Mouse (Mus musculus): ENCODE measurements at regions not wholly inside any gene's neighbourhood (a gene's known extent, or its start where the extent isn't known, plus 50 kb on each side); places are given as distances from the start of the nearest gene placed in this dataset.

DNA sequence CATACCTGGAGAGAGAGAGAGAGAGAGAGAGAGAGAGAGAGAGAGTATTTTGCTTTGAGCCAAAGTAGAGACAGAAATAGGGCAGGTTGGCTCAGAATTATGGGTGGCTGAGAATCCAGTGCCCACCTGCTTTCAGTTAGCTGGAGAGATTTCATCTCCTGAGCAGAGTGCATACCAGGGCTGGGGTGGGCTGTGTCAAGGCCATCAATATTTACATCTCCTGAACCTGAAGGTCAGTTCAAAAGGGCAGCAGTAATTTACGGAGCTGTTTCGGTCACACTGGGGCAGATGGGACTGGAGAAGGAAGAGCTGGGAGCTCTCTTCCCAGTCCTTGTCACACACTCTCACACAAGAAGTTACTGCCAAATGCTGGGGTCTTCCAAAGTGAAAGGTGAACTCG is 286.7 kb downstream of the Sox4 start:
- Histone ChIP-seq H3K9me3 (ENCODE audit: low read length) (no peaks in the 10 kb centered on the region), H3K4me2 (ENCODE audit: low read depth, low read length, poor library complexity, severe bottlenecking) (no peak overlapping the region), H3K9ac (replicated peaks; ENCODE audit: low read length, poor library complexity, severe bottlenecking) (no peak overlapping the region), H3K4me1 (ENCODE audit: insufficient read depth, low read length) (peaks cover 4% of the 10 kb centered on the region; the same call in 1 of the 2 replicates), H3K27ac (ENCODE audit: low read depth, low read length) (no peak overlapping the region), H3K36me3 (ENCODE audit: insufficient read depth, low read length) (no peaks in the 10 kb centered on the region), H3K27me3 (ENCODE audit: insufficient read depth, low read length) (no peaks in the 10 kb centered on the region), H3K4me3 (ENCODE audit: low read depth, low read length) (no peak overlapping the region)
- TF ChIP-seq CTCF (IDR thresholded peaks at IDR 0.05), result no peak
- no peak for ATAC-seq (ENCODE audit: low FRiP score)
- no peak for DNase-seq (ENCODE audit: low spot score)
- 86% methylated on average over 3 of the region's 3 CpGs for WGBS

DNA sequence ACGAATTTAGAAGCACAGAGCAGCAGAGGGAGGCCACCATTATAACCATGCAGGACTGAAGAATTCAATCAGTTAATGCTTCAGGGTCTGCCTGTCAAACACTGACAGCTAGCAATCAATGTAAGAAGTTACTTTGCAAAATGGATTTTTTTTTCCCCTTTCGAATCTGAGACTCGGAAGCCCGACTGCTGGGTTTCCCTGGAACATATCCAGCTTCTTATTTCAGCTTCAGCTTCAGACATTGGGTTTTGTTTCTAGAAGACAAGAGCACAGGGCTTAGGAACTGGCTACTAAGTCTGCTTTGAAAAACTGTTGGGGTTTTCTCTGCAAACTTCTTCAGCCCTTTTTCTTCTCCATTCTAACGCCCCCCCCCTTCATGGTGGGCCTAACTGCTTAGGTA is 288.4 kb downstream of the Sox4 start:
- DNase-seq (ENCODE audit: low spot score), result no peak

DNA sequence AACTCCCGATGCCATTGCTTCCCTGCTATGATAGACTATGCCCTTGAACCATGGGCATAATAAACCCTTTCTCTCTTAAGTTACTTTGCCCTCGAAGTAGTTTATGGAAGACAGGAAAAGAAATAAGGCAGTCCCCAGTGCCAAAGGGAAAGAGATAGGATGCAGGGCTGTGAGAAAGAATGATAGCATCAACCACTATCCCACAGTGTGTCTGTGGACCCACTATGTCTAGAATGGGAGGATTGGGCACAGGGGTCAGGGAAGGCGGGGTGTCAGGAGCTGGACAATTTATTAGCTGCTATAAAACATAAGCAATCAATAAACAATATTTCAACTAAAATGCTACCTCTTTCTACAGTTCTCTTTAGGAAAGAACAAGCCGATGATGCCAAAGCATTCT is 288.8 kb downstream of the Sox4 start:
- Histone ChIP-seq H3K36me3 (ENCODE audit: insufficient read depth, low read length) (no peaks in the 10 kb centered on the region), H3K4me3 (ENCODE audit: low read depth, low read length) (no peak overlapping the region), H3K4me1 (ENCODE audit: insufficient read depth, low read length) (peaks cover 4% of the 10 kb centered on the region; the same call in 1 of the 2 replicates), H3K9ac (replicated peaks; ENCODE audit: low read length, poor library complexity, severe bottlenecking) (no peak overlapping the region), H3K9me3 (ENCODE audit: low read length) (no peaks in the 10 kb centered on the region), H3K4me2 (ENCODE audit: low read depth, low read length, poor library complexity, severe bottlenecking) (no peak overlapping the region), H3K27me3 (ENCODE audit: insufficient read depth, low read length) (no peaks in the 10 kb centered on the region), H3K27ac (ENCODE audit: low read depth, low read length) (peak overlapping the region; percentile 12; the same call in 1 of the 2 replicates)
- 42% methylated on average over 4 of the region's 4 CpGs for WGBS
- no peak for DNase-seq (ENCODE audit: low spot score)
- TF ChIP-seq CTCF (IDR thresholded peaks at IDR 0.05), result no peak
- no peak for ATAC-seq (ENCODE audit: low FRiP score)

More for the DNA sequence above, 288.4 kb downstream of the Sox4 start:
- H3K9me3 ChIP-seq (ENCODE audit: low read length), result no peaks in the 10 kb centered on the region
- no peak overlapping the region for H3K9ac ChIP-seq (replicated peaks; ENCODE audit: low read length, poor library complexity, severe bottlenecking)
- H3K4me2 ChIP-seq (ENCODE audit: low read depth, low read length, poor library complexity, severe bottlenecking), result no peak overlapping the region
- ATAC-seq (ENCODE audit: low FRiP score), result no peak
- H3K36me3 ChIP-seq (ENCODE audit: insufficient read depth, low read length), result no peaks in the 10 kb centered on the region
- no peak for TF ChIP-seq CTCF (IDR thresholded peaks at IDR 0.05)
- no peak overlapping the region for H3K27ac ChIP-seq (ENCODE audit: low read depth, low read length)
- 35% methylated on average over 5 of the region's 5 CpGs for WGBS
- H3K27me3 ChIP-seq (ENCODE audit: insufficient read depth, low read length), result no peaks in the 10 kb centered on the region
- no peak overlapping the region for H3K4me3 ChIP-seq (ENCODE audit: low read depth, low read length)
- H3K4me1 ChIP-seq (ENCODE audit: insufficient read depth, low read length), result peaks cover 4% of the 10 kb centered on the region; the same call in 1 of the 2 replicates

DNA sequence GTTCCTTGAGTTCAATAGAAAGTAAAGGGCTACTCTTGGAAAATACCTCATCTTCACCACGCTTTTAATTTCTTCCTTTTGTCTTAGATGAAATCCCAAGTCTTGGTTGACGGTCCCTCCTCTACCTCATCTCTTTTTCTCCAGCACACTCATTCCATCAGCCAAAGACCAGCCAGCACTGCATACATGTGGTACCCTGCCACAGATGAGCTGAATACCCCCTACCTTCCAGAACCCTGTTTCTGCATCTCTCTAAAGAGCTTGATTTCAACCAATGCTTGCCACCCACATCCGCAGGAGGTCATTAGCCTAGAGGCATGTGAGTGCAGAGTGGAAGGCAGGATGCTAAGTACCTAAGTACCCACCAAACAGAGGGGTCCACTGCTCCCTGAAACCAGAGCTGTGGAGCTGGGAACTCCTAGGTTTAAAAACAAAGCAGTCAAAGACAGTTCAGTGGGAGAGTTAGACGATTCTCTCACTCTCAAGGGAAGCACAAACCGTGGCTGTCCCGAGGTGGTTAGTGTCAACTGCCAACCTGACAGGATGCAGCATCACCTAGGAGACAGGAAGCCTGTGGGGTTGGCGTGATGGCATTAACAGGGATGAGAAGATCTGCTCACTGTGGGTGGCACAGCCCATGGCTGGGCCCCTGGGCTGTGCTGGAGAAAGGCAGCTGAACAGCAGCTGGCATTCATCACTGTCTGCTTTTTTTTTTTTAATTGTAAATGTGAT is 289.4 kb downstream of the Sox4 start:
- no peaks in the 10 kb centered on the region for H3K27me3 ChIP-seq (ENCODE audit: insufficient read depth, low read length)
- WGBS, result 41% methylated on average over 7 of the region's 7 CpGs
- peaks cover 4% of the 10 kb centered on the region; the same call in 1 of the 2 replicates for H3K4me1 ChIP-seq (ENCODE audit: insufficient read depth, low read length)
- no peak for TF ChIP-seq CTCF (IDR thresholded peaks at IDR 0.05)
- H3K36me3 ChIP-seq (ENCODE audit: insufficient read depth, low read length), result no peaks in the 10 kb centered on the region
- peak; percentile 53; the same call in 1 of the 2 replicates for ATAC-seq (ENCODE audit: low FRiP score)
- H3K9ac ChIP-seq (replicated peaks; ENCODE audit: low read length, poor library complexity, severe bottlenecking), result no peak overlapping the region
- peak; percentile 61 for DNase-seq (ENCODE audit: low spot score)
- no peaks in the 10 kb centered on the region for H3K9me3 ChIP-seq (ENCODE audit: low read length)
- no peak overlapping the region for H3K4me3 ChIP-seq (ENCODE audit: low read depth, low read length)
- peak overlapping the region; percentile 12; the same call in 1 of the 2 replicates for H3K27ac ChIP-seq (ENCODE audit: low read depth, low read length)
- H3K4me2 ChIP-seq (ENCODE audit: low read depth, low read length, poor library complexity, severe bottlenecking), result no peak overlapping the region

DNA sequence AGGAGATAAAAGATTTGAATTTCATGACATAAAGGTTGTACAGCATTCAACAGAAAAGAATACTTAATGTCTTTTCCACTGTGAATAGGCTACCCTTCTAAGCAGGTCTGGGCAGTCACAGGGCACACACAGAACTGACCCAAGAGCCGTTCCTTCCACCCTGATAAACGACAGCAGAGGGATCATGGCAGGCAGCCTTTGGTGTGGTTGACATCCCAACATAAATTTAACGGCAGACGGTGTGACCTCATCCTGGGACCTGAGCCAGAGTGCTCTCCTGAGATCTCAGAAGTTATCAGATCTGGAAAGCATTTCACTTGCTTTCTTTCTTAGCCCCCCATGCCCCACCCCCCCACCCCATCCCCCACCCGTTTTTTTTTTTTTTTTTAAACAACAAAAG is 290.1 kb downstream of the Sox4 start:
- no peak for ATAC-seq (ENCODE audit: low FRiP score)
- H3K27ac ChIP-seq (ENCODE audit: low read depth, low read length), result no peak overlapping the region
- no peak for TF ChIP-seq CTCF (IDR thresholded peaks at IDR 0.05)

DNA sequence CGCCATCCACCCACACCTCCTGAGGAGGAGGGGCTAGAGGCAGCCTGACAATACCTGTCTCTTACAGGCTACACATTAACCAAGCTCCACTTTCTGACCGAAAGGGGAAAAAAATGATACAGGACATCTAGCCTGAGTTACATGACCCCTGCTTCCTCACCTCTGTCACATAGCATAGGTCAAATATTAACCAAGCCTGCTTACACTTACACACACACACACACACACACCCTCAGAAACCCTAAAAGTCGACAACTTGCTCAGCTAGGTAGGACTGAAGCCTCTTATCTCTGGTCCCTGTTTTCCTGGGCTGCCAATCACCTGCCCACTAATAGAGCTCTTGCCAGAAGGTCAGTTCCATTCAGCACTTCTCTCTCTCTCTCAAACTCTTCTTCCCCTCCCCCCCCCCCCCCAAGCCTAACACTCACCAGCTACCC is 291.2 kb downstream of the Sox4 start:
- no peaks in the 10 kb centered on the region for H3K9me3 ChIP-seq (ENCODE audit: low read length)
- H3K4me2 ChIP-seq (ENCODE audit: low read depth, low read length, poor library complexity, severe bottlenecking), result no peak overlapping the region
- H3K4me3 ChIP-seq (ENCODE audit: low read depth, low read length), result no peak overlapping the region
- no peaks in the 10 kb centered on the region for H3K36me3 ChIP-seq (ENCODE audit: insufficient read depth, low read length)
- no peak overlapping the region for H3K27ac ChIP-seq (ENCODE audit: low read depth, low read length)
- no peaks in the 10 kb centered on the region for H3K27me3 ChIP-seq (ENCODE audit: insufficient read depth, low read length)
- H3K9ac ChIP-seq (replicated peaks; ENCODE audit: low read length, poor library complexity, severe bottlenecking), result no peak overlapping the region
- WGBS, result 93% methylated on average over 3 of the region's 3 CpGs
- no peak for TF ChIP-seq CTCF (IDR thresholded peaks at IDR 0.05)
- ATAC-seq (ENCODE audit: low FRiP score) (no peak), DNase-seq (ENCODE audit: low spot score) (no peak)
- H3K4me1 ChIP-seq (ENCODE audit: insufficient read depth, low read length), result peaks cover 4% of the 10 kb centered on the region; the same call in 1 of the 2 replicates

More for the DNA sequence above, 290.1 kb downstream of the Sox4 start:
- Histone ChIP-seq H3K9me3 (ENCODE audit: low read length) (no peaks in the 10 kb centered on the region), H3K4me2 (ENCODE audit: low read depth, low read length, poor library complexity, severe bottlenecking) (no peak overlapping the region), H3K27me3 (ENCODE audit: insufficient read depth, low read length) (no peaks in the 10 kb centered on the region), H3K36me3 (ENCODE audit: insufficient read depth, low read length) (no peaks in the 10 kb centered on the region), H3K9ac (replicated peaks; ENCODE audit: low read length, poor library complexity, severe bottlenecking) (no peak overlapping the region), H3K4me1 (ENCODE audit: insufficient read depth, low read length) (peaks cover 4% of the 10 kb centered on the region; the same call in 1 of the 2 replicates), H3K4me3 (ENCODE audit: low read depth, low read length) (no peak overlapping the region)
- peak; percentile 75 for DNase-seq (ENCODE audit: low spot score)
- 23% methylated on average over 5 of the region's 5 CpGs for WGBS

All from midbrain, postnatal 0 days (tissue).